Mouse (Mus musculus) c-Kit-positive CD71-positive TER-119-positive erythroid progenitor cells, embryonic 14.5 days (primary cell): ENCODE measurements at regions not wholly inside any gene's neighbourhood (a gene's known extent, or its start where the extent isn't known, plus 50 kb on each side); places are given as distances from the start of the nearest gene placed in this dataset.

Experiments used
- DNase-seq: peaks from one replicate; pipeline ENCODE4 v3.0.0-alpha.2; 2013; ENCODE audit warnings: low spot score

DNA sequence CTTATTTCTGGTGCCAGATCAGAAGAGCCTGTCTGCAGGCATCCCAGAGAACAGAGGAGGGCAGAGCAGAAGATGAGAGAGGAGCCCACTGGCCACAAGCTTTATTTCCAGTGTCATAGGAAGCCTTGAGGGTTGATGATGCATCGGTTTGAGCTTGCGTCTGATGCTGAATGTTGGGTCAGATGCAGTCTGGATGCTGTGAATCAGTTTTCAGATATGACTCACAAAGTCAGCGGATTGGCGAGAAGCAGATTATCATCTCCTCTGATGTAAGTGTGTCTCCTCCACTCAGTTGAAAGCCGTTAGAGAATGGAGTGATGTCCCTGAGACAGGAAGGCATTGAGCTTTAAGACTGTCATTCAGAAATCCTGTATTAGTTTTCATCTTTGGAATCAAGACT lies 197.3 kb upstream of the Gm6793 start:
- DNase-seq, result no peak

DNA sequence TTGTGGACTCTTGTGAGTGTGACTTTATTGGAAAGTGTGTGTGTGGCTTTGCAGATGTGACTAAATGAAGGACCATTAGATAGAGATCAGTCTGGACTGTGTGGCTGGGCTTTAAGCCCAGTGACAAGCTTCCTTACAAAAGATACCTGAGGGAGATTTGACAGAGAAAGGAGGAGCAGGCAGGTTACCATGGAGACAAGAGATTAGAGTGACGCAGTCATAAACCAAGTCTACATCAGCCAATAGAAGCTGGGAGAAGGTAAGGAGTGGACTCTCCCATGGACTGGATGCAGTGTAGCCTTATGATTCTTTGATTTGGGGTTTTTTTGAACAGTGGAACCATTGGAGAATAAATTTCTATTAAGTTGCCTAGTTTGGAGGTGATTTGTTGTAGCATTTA lies 181.6 kb upstream of the Gm6793 start:
- no peak for DNase-seq

DNA sequence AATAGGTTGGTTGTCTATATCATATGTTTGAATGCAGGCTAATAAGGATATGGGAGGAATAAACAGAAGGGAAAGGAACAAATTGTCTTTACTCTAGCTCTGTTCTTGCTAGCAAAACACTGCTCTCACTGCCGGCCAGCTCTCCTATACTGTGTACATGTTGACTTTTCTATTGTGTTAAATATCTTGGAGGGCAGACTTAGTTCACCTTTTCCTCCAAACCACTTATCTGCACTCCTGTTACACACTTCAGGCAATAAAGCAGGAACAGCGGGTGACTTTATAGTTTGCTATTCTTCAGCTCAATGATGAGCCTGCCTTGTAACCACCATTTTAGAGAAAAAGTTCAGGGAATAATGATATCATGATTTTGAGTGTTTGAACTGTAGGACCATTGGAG lies 181.0 kb upstream of the Gm6793 start:
- DNase-seq, result no peak

DNA sequence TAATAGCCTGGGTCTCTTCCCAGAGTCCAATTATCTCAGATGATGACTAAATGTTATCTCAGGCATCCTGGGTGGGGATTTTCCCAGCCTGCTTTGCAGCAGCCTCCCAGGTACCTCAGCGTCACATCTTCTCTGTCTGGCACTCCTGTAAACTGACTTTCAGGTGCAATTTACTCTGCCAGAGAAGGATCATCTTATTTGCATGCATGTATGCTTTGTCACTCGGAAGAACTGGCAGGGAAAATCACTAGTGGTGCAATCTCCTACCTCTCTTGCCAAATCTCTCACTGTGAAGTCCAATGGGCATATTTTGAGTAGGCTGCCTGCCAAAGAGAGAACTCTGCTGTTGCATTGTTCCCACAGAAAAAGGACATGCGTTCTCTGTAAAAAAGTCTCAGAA lies 177.0 kb upstream of the Gm6793 start:
- DNase-seq, result no peak

DNA sequence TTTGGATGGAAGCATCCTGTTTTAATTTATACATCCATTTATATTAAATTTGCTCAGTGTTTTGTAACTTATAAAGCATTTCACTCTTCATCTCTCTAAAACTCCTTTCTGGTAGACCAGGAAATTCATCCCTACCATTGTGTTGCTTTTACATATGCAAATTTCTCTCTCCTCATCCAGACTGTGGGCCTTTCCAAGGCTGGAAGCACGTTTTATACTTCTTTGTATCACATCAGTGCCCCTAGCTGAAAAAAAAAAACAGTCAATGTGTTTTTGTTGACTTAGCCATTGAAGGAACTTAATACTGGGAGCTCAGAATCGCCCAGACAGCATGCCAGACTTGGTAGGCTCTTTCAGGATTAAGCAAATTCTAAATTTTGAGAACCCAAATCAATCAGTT lies 174.9 kb upstream of the Gm6793 start:
- no peak for DNase-seq

DNA sequence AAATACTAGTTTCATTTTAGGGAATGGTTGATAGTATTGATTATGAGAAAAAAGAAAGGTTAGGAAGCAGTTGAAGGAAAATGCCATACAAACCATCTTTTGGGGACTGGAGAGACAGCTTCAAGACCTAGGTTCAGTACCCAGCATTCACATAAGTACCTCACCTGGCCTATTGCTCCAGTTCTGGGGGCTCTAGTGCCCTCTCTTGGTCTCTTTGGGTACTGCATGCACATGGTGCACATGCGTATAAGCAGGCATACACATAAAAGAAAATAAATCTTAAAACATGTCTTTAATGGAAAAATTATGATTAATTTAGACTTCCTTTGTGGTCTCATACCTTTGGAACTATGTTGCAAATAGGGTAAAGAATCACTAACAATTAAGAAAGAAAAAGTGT lies 155.3 kb upstream of the Gm6793 start:
- no peak for DNase-seq

DNA sequence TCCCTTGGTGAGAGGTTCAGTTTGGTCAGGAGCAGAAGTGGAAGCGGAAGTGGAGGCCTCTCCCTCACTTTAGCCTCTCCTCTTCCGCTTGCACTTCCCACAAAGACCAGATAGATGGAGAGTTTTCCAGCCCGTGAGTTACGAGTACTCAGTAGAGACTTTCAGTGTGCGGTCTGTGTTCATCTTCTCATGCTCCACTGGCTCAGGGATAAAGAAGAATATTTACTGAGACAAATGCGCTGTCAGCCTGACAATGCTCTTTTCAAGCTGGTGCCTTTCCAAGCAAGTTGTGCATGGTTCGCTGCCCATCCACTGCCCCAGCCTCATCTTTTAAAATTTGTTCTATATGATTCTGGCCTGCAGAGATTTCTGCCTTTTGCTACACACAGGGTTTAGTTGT lies 141.8 kb upstream of the Gm6793 start:
- DNase-seq, result no peak

DNA sequence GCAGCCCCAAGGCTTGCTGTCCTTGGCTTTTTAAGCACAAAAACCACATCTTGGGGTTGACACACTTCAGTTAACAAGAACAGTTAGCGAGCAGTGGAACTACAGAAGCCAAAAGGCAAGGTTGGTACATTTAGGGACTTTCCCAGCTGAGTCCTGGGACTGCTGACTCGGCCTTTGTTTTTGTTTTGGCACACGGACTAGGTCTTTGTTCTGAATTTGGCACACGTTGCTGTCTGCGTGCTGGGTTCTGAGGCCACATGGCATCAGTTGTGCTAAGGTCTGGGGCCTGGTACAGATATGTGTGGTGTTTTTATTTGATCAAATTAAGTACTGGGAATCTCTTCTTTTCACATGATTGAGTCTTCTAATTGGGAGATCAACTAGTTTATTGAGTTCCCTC lies 124.1 kb upstream of the Gm6793 start:
- no peak for DNase-seq

DNA sequence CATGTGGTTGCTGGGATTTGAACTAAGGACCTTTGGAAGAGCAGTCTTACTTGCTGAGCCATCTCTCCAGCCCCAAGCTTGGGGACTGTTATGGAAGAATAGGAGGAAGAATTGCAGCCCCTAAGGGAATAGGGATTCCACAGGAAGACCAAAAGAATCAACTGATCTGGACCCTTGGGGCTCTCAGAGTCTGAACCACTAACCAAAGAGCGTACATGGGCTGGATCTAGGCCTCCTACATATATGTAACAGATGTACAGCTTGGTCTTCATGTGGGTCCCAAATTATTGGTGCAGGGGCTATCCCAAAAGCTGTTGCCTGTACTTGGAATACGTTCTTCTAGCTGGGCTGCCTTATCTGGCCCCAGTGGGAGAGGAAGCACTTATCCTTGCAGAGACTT lies 115.4 kb upstream of the Gm6793 start:
- DNase-seq, result no peak

DNA sequence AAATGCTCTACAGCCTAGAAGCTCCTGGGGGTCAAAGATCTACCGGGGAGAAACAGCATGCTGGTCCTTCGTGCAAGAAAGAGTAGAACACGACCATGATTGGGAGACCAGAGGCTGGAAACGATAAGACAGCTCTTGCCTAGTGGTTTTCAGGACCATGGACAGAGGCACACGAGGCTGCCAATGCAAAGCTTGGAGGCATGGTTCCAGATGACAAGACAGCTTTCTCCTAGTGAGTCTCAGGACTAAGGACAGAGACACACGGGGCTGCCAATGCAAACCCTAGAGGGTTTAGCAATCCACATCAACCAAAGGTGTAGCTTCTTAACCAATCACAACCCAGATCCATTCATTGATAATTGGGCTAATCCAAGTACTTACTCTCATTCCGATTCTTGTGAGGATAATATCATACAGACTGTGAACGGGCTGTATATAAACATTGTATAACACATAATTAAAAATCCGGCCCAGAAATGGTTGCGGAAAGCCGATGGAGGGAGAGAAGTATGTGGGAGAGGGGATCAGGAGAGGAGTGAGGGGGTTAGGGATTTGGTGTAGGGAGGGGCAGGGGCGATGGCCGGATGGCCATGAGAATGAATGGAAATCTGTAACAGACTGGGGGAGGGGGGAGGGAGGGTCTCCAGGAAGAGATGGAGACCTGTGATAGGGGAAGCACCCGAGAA lies 114.1 kb upstream of the Gm6793 start:
- peak; percentile 15 for DNase-seq

DNA sequence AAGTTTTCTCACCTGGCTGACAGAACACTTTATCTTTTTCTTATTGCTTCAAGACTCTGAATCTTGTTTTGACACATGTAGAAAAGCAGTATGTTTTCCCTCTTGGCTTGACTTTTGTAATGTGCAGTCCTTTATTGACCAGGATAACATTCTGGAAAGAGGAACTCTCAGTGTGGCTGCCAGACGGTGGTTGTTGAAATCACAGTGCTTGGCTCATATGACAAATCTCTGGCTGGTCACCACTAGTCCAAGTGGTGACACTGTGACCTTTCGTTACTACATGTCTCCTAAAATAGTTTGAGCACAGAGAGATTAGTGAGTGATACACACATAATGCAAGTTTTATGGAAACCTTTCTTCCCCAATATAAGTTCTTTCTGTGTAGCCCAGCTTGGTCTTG lies 97.1 kb upstream of the Gm6793 start:
- no peak for DNase-seq

DNA sequence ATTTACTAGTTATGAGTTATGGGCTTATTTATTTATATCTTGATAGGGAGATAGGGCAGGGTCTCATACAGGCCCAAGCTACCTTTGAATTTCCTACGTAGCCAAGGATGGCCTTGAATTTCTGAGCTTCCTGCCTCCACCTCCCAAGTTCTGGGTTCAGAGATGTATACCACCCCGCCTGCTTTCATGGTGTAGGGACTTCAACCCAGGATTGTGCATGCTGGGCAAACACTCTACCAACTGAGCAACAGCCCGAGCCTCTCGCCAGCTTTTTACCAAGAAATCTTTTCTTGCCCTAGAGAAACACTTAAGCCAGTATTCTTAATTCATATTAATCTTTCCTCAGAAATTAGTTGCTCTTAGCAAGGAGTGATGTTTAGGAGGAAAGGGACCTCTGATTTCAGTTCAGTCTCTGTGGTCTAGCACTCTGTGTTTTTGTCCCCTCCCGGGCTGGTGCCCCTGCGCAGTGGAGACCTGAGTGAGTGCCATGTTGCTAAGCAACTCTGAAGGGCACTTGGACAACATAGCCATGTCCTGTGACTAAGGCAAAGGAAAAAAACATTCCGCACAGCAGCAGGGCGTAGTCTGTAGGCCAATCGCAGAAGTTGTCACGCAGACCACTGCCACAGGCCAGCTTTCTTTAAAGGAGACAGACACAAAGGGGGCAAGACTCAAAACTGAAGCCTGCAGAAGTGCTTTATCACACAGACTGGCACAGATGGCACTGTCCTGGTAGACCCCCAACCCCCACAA lies 83.2 kb upstream of the Gm6793 start:
- no peak for DNase-seq

DNA sequence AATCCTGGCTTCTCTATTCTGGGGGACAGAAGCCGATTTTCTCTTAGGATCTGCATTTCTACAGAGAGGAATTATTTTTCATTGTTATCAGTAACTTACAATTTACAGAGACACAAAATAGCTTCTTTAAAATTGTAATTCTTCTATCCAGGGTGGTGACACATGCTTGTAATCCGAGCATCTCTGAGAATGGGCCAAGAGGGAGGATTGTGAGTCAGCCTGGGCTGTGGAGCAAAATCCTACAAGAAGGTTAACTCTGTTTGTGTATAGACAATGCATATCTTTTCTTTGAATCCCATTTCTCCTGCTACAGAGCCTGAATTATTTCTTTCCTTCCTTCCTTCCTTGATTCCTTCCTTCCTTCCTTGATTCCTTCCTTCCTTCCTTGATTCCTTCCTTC lies 80.0 kb upstream of the Gm6793 start:
- DNase-seq, result no peak

DNA sequence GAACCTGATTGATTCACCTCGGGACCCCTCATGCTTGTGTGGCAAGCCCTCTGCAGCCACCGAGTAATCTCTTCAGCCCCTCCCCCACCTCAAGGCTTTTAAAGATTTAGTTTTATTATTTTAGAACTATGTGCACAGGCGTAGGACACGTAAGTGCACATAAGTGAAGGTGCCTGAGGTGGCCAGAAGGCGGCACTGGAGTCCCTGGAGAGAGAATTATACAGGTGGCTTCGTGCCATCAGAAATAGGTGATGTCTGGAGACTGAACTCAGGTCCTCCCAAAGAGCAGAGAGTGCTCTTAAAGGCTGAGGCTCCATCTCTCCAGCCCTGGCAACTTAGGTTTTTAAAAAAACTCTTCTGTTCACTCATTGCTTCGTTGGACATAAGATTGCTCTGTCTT lies 78.7 kb upstream of the Gm6793 start:
- no peak for DNase-seq

DNA sequence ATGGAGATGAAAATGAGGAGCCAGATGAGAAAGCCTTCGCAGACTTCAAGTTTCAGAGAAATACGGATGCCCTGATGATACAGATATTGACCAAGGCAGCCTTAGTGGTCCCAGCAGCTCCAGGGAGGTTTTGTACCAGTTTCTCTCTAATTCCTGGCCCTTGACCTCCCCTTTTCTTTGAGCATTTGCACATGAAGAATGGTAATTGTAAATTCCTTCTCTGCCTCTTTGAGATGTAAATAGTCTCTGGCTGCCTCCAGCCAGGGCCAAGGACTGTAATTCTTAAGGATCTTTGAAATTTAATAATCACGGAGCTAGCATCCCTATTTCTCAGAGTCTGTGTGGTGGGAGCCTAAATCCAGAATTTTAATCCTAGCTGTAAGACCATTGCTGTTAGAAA lies 78.0 kb upstream of the Gm6793 start:
- no peak for DNase-seq

DNA sequence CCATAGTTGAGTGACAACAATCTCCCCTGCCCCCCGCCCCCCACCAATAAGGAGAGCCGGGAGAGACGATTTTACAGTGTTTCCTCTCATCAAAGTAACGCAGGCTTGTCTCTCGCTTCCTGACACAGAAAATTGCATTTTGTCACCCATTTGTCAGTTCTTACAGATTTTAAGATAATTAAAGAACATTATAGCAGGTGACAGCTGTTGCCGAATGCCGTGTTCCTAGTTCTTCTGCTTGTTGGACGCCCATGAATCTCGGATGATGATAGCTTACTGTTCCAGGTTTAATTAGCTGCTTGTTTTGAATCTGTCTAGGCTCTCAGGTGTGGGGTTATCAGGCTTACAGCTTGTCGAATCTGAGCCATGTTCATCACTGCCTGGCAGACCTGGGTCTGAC lies 63.8 kb upstream of the Gm6793 start:
- no peak for DNase-seq

DNA sequence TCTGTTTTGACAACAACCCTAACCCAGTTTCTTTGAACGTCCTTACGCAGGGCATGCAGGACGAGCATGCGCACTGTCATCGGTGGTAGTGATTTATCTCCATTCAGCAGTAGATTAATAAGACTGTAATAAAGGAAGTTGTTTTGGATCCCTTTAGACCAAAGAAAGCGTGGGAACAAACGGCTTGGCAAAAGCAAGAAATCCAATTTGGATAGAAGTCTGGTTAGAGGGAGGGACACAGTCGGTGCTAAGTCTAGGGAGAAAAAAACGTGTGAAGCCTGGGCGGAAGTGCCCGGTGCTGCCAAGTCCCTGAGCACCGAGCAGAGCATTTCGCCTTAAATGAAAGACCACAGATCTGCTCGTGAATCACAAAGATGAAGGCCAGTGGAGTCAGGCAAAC lies 57.4 kb upstream of the Gm6793 start:
- no peak for DNase-seq

DNA sequence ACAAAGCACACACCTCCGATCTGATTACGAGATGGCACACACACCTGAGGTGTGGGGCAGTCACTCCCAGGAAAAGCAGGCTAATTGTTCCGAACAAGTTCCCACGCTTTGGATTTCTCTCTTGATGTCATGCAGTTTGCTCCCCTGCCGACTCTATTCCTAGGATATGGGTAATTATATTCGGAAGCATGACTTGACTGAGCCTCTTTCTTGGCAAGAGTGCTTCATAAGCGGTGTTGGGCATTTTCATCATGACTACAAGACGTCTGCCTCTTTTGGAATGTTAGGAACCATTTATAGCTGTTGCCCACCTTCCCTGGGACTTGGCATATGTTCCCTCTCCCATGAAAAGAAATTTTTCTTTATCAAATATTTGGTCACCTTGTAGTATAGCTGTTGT lies 55.4 kb upstream of the Gm6793 start:
- no peak for DNase-seq
